22 mouse cellular contexts compared by ENCODE assay signal in the genomic region with DNA sequence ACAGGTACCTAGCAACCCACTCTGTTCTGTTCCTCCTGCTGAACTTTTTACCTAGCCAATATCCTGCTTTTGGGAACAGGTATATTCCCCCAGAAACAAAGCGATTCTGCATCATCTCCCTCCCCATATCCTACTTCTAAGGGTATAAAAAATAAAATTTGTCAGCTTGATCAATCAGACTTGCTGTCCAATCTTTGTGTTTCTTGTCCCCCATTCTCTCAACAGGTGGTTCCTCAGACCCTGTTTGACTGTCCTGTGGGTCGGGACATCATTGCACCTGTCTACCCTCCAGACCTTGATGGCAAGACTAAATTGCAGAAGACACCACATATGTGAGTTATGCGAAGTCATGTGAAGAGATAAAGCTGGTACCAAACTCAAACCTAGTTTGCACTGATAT. TPM values are rescaled to one million over a fixed set of nuclear protein-coding genes. Genes with fewer than 3 reads are reported as not detected.
DNase-seq lines count a peak whose midpoint lies in the region; ATAC-seq lines count a peak whose summit lies in the region.
"Had no signal": no experiment of that assay in that cellular context is flagged by ENCODE, and none has a peak within 500 bp of the region (broad histone marks: within the 10 kb centered on the region; RNA-seq: fewer than 3 reads in every experiment).

No protein-coding gene starts in this region.

- no peaks in the 10 kb centered on the region for H3K27me3 ChIP-seq in hindbrain, embryonic 14.5 days (ENCODE audit: control insufficient read depth, insufficient read depth, low read length)
- H3K27me3 ChIP-seq in hindbrain, embryonic 13.5 days = no peaks in the 10 kb centered on the region
- no peaks in the 10 kb centered on the region for H3K27me3 ChIP-seq in kidney, embryonic 14.5 days (ENCODE audit: control insufficient read depth, insufficient read depth, low read length)
- H3K27me3 ChIP-seq: heart, embryonic 15.5 days; hindbrain, embryonic 12.5 days; kidney, embryonic 15.5 days; liver, embryonic 15.5 days had no signal

- no peaks in the 10 kb centered on the region for H3K36me3 ChIP-seq in hindbrain, embryonic 14.5 days (replicated peaks; ENCODE audit: control insufficient read depth, insufficient read depth)
- no peaks in the 10 kb centered on the region for H3K36me3 ChIP-seq in hindbrain, embryonic 13.5 days
- H3K36me3 ChIP-seq in kidney, embryonic 14.5 days (ENCODE audit: control insufficient read depth, insufficient read depth, low read length) = no peaks in the 10 kb centered on the region
- H3K36me3 ChIP-seq: G1E; heart, embryonic 15.5 days; hindbrain, embryonic 12.5 days; kidney, embryonic 15.5 days; liver, embryonic 15.5 days had no signal

- no peak overlapping the region for H3K9ac ChIP-seq in hindbrain, embryonic 14.5 days
- no peak overlapping the region for H3K9ac ChIP-seq in hindbrain, embryonic 13.5 days
- H3K9ac ChIP-seq in kidney, embryonic 14.5 days (ENCODE audit: low read depth, low read length) = no peak overlapping the region
- H3K9ac ChIP-seq: heart, embryonic 15.5 days; hindbrain, embryonic 12.5 days; kidney, embryonic 15.5 days; liver, embryonic 15.5 days had no signal

- no peak overlapping the region for H3K4me2 ChIP-seq in hindbrain, embryonic 14.5 days (replicated peaks)
- H3K4me2 ChIP-seq in hindbrain, embryonic 13.5 days = no peak overlapping the region
- no peak overlapping the region for H3K4me2 ChIP-seq in kidney, embryonic 14.5 days (replicated peaks; ENCODE audit: low read depth, low read length)
- H3K4me2 ChIP-seq: heart, embryonic 15.5 days; hindbrain, embryonic 12.5 days; kidney, embryonic 15.5 days; liver, embryonic 15.5 days had no signal

- WGBS in hindbrain, embryonic 14.5 days = 93% methylated on average over 3 of the region's 3 CpGs
- 95% methylated on average over 3 of the region's 3 CpGs for WGBS in hindbrain, embryonic 13.5 days
- WGBS in kidney, embryonic 14.5 days = 92% methylated on average over 3 of the region's 3 CpGs

- H3K4me3 ChIP-seq in hindbrain, embryonic 14.5 days (replicated peaks; ENCODE audit: low read length) = no peak overlapping the region
- no peak overlapping the region for H3K4me3 ChIP-seq in hindbrain, embryonic 13.5 days
- no peak overlapping the region for H3K4me3 ChIP-seq in kidney, embryonic 14.5 days (ENCODE audit: low read length)
- H3K4me3 ChIP-seq: heart, embryonic 15.5 days; hindbrain, embryonic 12.5 days; kidney, embryonic 15.5 days; layer of hippocampus, adult 2 months; liver, embryonic 15.5 days had no signal

- no peaks in the 10 kb centered on the region for H3K4me1 ChIP-seq in hindbrain, embryonic 14.5 days (replicated peaks; ENCODE audit: control insufficient read depth, insufficient read depth, low read length)
- H3K4me1 ChIP-seq in hindbrain, embryonic 13.5 days (replicated peaks) = no peaks in the 10 kb centered on the region
- H3K4me1 ChIP-seq in kidney, embryonic 14.5 days (ENCODE audit: control insufficient read depth, insufficient read depth, low read length) = no peaks in the 10 kb centered on the region
- H3K4me1 ChIP-seq: heart, embryonic 15.5 days; hindbrain, embryonic 12.5 days; kidney, embryonic 15.5 days; liver, embryonic 15.5 days had no signal

- H3K9me3 ChIP-seq in hindbrain, embryonic 14.5 days (ENCODE audit: control insufficient read depth, low read length) = peaks cover 19% of the 10 kb centered on the region; the same call in 1 of the 2 replicates
- H3K9me3 ChIP-seq in hindbrain, embryonic 13.5 days = peaks cover 15% of the 10 kb centered on the region; the same call in 1 of the 2 replicates
- peaks cover 3% of the 10 kb centered on the region for H3K9me3 ChIP-seq in kidney, embryonic 14.5 days (ENCODE audit: control insufficient read depth, low read length)
- H3K9me3 ChIP-seq: heart, embryonic 15.5 days; hindbrain, embryonic 12.5 days; kidney, embryonic 15.5 days; liver, embryonic 15.5 days had no signal

- no peak for ATAC-seq in hindbrain, embryonic 14.5 days (ENCODE audit: low FRiP score)
- no peak for ATAC-seq in hindbrain, embryonic 13.5 days (ENCODE audit: low FRiP score)
- ATAC-seq in kidney, embryonic 14.5 days (ENCODE audit: low FRiP score, low TSS enrichment) = no peak
- ATAC-seq: CD4-positive, CD25-positive, alpha-beta regulatory T cell, adult 4 months; intestine, embryonic 16.5 days had no signal

- peak; percentile 32 for DNase-seq in hindbrain, embryonic 14.5 days (ENCODE audit: low spot score)
- peak; percentile 7 for DNase-seq in 416B (ENCODE audit: low read depth)
- peak; percentile 23 for DNase-seq in A20 (ENCODE audit: low read depth, low spot score)
- DNase-seq in forelimb bud, embryonic 11.5 days (ENCODE audit: low read depth, low spot score) = peak; percentile 8
- no peak for DNase-seq in gastrocnemius, postnatal 4 days (ENCODE audit: low spot score in 2 of 2)
- DNase-seq: adrenal gland, postnatal 36 days; cerebellum, adult 2 months; gastrocnemius, postnatal 14 days; lung, postnatal 10 days; right cerebral cortex, postnatal 4 days had no signal

- no peak overlapping the region for H3K27ac ChIP-seq in hindbrain, embryonic 14.5 days
- no peak overlapping the region for H3K27ac ChIP-seq in hindbrain, embryonic 13.5 days
- no peak overlapping the region for H3K27ac ChIP-seq in kidney, embryonic 14.5 days (ENCODE audit: low read depth, low read length)
- H3K27ac ChIP-seq: heart, embryonic 15.5 days; hindbrain, embryonic 12.5 days; kidney, embryonic 15.5 days; layer of hippocampus, adult 2 months; liver, embryonic 15.5 days; stomach, postnatal 0 days had no signal

RNA-seq across cellular contexts. Expression of a gene that starts 48.3 kb away (rescaled TPM):
- 2.4 and 2.9 TPM in 2 replicates for polyA plus RNA-seq in hindbrain, embryonic 14.5 days (2014; fragmentation: Nextera tagmentation; extraction: Ambion mirVana)
- 2.0 and 4.0 TPM in 2 replicates for polyA plus RNA-seq in hindbrain, embryonic 13.5 days (2015; fragmentation: Nextera tagmentation; extraction: Ambion mirVana)
- total RNA-seq in gastrocnemius, postnatal 4 days (2021) = under 1 TPM; 0.76 to 0.83 TPM
- polyA plus RNA-seq in kidney, embryonic 14.5 days (2014; fragmentation: Nextera tagmentation; extraction: Ambion mirVana) = 2.5 and 2.9 TPM in 2 replicates
- total RNA-seq: layer of hippocampus, adult 2 months; left cerebral cortex, postnatal 25 days had no signal
- polyA plus RNA-seq: CD4-positive, CD25-positive, alpha-beta regulatory T cell, adult 4 months had no signal

Comparison
In these comparisons a context has a peak if more than half of its experiments do, and no peak if none do; other contexts are left out.
1. DNase-seq: peak in hindbrain, embryonic 14.5 days (single experiment), 416B (single experiment), A20 (single experiment) and forelimb bud, embryonic 11.5 days (single experiment); none in gastrocnemius, postnatal 4 days (0 of 2).